Mouse (Mus musculus) embryonic fibroblast, embryonic 13.5 days (primary cell): ENCODE results near the gene Thrb.

Source experiments
- CTCF ChIP-seq: IDR thresholded peaks from 2 replicates; pipeline ENCODE4 v1.5.1; 2011; ENCODE audit warnings: mild to moderate bottlenecking, control low read depth, low read length, moderate library complexity, borderline replicate concordance; ENCODE audit not compliant: insufficient read depth
- POLR2A ChIP-seq: IDR thresholded peaks from 2 replicates; pipeline ENCODE4 v1.6.1; 2011; ENCODE audit warnings: low read depth, mild to moderate bottlenecking, control low read depth, low read length, moderate library complexity

DNA sequence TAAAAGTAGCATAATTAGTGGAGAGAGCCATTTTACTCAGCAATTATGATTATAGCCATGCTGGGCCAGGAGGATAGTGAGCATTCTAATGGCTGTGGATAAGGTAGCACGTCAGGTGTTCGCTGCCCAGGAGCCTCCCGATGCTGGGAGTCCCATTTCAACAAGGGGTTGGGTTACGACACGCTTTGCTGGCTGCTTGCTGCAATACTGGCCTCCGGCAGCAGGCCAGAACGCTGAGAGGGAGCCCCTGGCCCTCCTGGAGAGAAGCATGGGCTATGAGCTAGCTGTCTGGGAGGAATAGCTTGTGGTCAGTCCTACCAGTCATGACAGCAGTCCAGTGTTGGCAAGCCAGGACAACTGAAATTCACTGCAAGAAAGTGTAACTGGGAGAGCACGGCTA is 187.2 kb downstream of the Thrb start:
- no peak for TF ChIP-seq CTCF
- TF ChIP-seq POLR2A = no peak
